Mouse (Mus musculus) hindbrain, postnatal 0 days (tissue): ENCODE data around the gene Msmp. TPM values are rescaled to one million over a fixed set of nuclear protein-coding genes. Genes with fewer than 3 reads are reported as not detected.

ENCODE experiments used
- ATAC-seq: fragments of 200-750 bp; cut with Nextera tagmentation; 2 replicates; pipeline ENCODE4 v1.8.0; 2017; ENCODE audit warnings: mild to moderate bottlenecking, moderate TSS enrichment, moderate library complexity
- DNase-seq: peaks from one replicate; pipeline ENCODE4 v3.0.0-alpha.2; 2015; ENCODE audit warnings: low spot score
- H3K27ac ChIP-seq: fragments of 300-500 bp; sonication (generic); 2 replicates; pipeline ENCODE4 v1.5.1; 2014; ENCODE audit warnings: mild to moderate bottlenecking
- H3K27me3 ChIP-seq: fragments of 300-500 bp; sonication (generic); 2 replicates; pipeline ENCODE4 v1.6.1; 2014; ENCODE audit warnings: low read length, mixed read lengths; ENCODE audit not compliant: insufficient read depth
- H3K36me3 ChIP-seq: fragments of 300-500 bp; sonication (generic); 2 replicates; pipeline ENCODE4 v1.6.1; 2014; ENCODE audit warnings: low read length, mixed read lengths; ENCODE audit not compliant: insufficient read depth
- H3K4me1 ChIP-seq: fragments of 300-500 bp; sonication (generic); 2 replicates; pipeline ENCODE4 v1.6.1; 2014; ENCODE audit warnings: antibody characterized with exemption, low read length, mixed read lengths; ENCODE audit not compliant: insufficient read depth
- H3K4me2 ChIP-seq: fragments of 300-500 bp; sonication (generic); 2 replicates; pipeline ENCODE4 v1.6.1; 2014; ENCODE audit warnings: low read depth, mild to moderate bottlenecking, low read length, moderate library complexity, mixed read lengths
- H3K4me3 ChIP-seq: fragments of 300-500 bp; sonication (generic); 2 replicates; pipeline ENCODE4 v1.5.1; 2014; ENCODE audit warnings: low read length
- H3K9ac ChIP-seq: fragments of 300-500 bp; sonication (generic); replicated peaks from 2 replicates; pipeline ENCODE4 v1.6.1; 2014; ENCODE audit warnings: mild to moderate bottlenecking, low read length, moderate library complexity, mixed read lengths
- H3K9me3 ChIP-seq: fragments of 300-500 bp; sonication (generic); 2 replicates; pipeline ENCODE4 v1.6.1; 2016; ENCODE audit warnings: low read length, mixed read lengths
- CTCF ChIP-seq: IDR thresholded peaks from 2 replicates; pipeline ENCODE4 v1.5.1; 2016; ENCODE audit warnings: antibody characterized with exemption, control low read depth, low read depth
- WGBS: fragments of 180-500 bp; shearing (Covaris S2); extraction: QIAGEN DNeasy Blood & Tissue Kit; methylation state at CpG from one replicate; pipeline ENCODE4 v1.1.7; 2014; 5-methylcytosine and 5-hydroxymethylcytosine counted together
- polyA plus RNA-seq: library from polyadenylated mRNA; unstranded; fragments of >200 nt; fragmentation: Nextera tagmentation; extraction: Ambion mirVana; gene quantifications from 2 replicates; pipeline ENCODE4 v1.2.1, GENCODE M21; 2015
- total RNA-seq: library from RNA; depleted of rRNA; stranded (reverse); fragments of >200 nt; gene quantifications from 2 replicates; pipeline ENCODE4 v1.2.3, GENCODE M21; 2014

The Msmp gene
- total and polyA plus RNA-seq, 2 experiments from 2014 or later, result 1.2 TPM; not detected in 1

- Histone ChIP-seq H3K4me2 (no peak overlapping the region), H3K36me3 (peaks cover 44% of the 10 kb centered on the region), H3K4me1 (peaks cover 4% of the 10 kb centered on the region), H3K9ac (no peak overlapping the region), H3K4me3 (no peak overlapping the region), H3K27ac (no peak overlapping the region), H3K9me3 (no peaks in the 10 kb centered on the region), H3K27me3 (no peaks in the 10 kb centered on the region)
- DNase-seq (no peak), ATAC-seq (no peak)
- WGBS, result 91% methylated on average over 5 of the region's 5 CpGs
- TF ChIP-seq CTCF, result no peak
These were observed 2.1 kb downstream of the Msmp start for GRCm38 (mm10) chr4:43582241-43582640.

- DNase-seq (no peak), ATAC-seq (no peak)
- H3K9me3 ChIP-seq, result no peaks in the 10 kb centered on the region
- H3K27me3 ChIP-seq, result no peaks in the 10 kb centered on the region
- H3K36me3 ChIP-seq, result peaks cover 44% of the 10 kb centered on the region
- no peak for TF ChIP-seq CTCF
- 93% methylated on average over 12 of the region's 12 CpGs for WGBS
- no peak overlapping the region for H3K4me3 ChIP-seq
- no peak overlapping the region for H3K4me2 ChIP-seq
- H3K27ac ChIP-seq, result no peak overlapping the region
- peaks cover 11% of the 10 kb centered on the region for H3K4me1 ChIP-seq
- H3K9ac ChIP-seq, result no peak overlapping the region
These were observed 2.9 kb downstream of the Msmp start for GRCm38 (mm10) chr4:43581381-43581780.

GRCm38 (mm10) chr4:43580721-43581120 lies 3.6 kb downstream of the Msmp start:
- Histone ChIP-seq H3K9ac (no peak overlapping the region), H3K9me3 (no peaks in the 10 kb centered on the region), H3K36me3 (peaks cover 44% of the 10 kb centered on the region), H3K27me3 (no peaks in the 10 kb centered on the region), H3K4me1 (peaks cover 11% of the 10 kb centered on the region), H3K4me3 (no peak overlapping the region), H3K4me2 (no peak overlapping the region), H3K27ac (no peak overlapping the region)
- DNase-seq, result no peak
- no peak for ATAC-seq
- 95% methylated on average over 5 of the region's 5 CpGs for WGBS
- TF ChIP-seq CTCF, result no peak

GRCm38 (mm10) chr4:43579731-43580130 lies 4.6 kb downstream of the Msmp start:
- peaks cover 44% of the 10 kb centered on the region for H3K36me3 ChIP-seq
- no peaks in the 10 kb centered on the region for H3K9me3 ChIP-seq
- peaks cover 11% of the 10 kb centered on the region for H3K4me1 ChIP-seq
- no peak for TF ChIP-seq CTCF
- H3K9ac ChIP-seq, result peak overlapping the region; percentile 71; the same call in 1 of the 2 replicates
- DNase-seq, result no peak
- H3K4me2 ChIP-seq, result peak overlapping the region; percentile 82
- H3K27me3 ChIP-seq, result no peaks in the 10 kb centered on the region
- 51% methylated on average over 6 of the region's 6 CpGs for WGBS
- peak overlapping the region; percentile 60 for H3K4me3 ChIP-seq
- no peak for ATAC-seq
- H3K27ac ChIP-seq, result no peak overlapping the region

GRCm38 (mm10) chr4:43579256-43579655 lies 5.0 kb downstream of the Msmp start:
- peaks cover 44% of the 10 kb centered on the region for H3K36me3 ChIP-seq
- H3K27me3 ChIP-seq, result no peaks in the 10 kb centered on the region
- peak overlapping the region; percentile 60 for H3K4me3 ChIP-seq
- peak overlapping the region; percentile 70; the same call in 1 of the 2 replicates for H3K27ac ChIP-seq
- ATAC-seq (peak; percentile 5; the same call in 1 of the 2 replicates), DNase-seq (no peak)
- H3K4me2 ChIP-seq, result peak overlapping the region; percentile 82
- peaks cover 11% of the 10 kb centered on the region for H3K4me1 ChIP-seq
- H3K9ac ChIP-seq, result peak overlapping the region; percentile 71
- WGBS, result 6% methylated on average over 10 of the region's 10 CpGs
- H3K9me3 ChIP-seq, result no peaks in the 10 kb centered on the region
- TF ChIP-seq CTCF, result no peak

- H3K36me3 ChIP-seq, result peaks cover 44% of the 10 kb centered on the region
- H3K4me1 ChIP-seq, result peaks cover 11% of the 10 kb centered on the region
- WGBS, result under 1% methylated on average over 70 of the region's 76 CpGs
- TF ChIP-seq CTCF, result peak; percentile 39
- no peaks in the 10 kb centered on the region for H3K27me3 ChIP-seq
- H3K9me3 ChIP-seq, result no peaks in the 10 kb centered on the region
- H3K4me3 ChIP-seq, result peak within 1 kb of the TSS; percentile 60
- peak within 1 kb of the TSS; percentile 70 for H3K27ac ChIP-seq
- peak within 1 kb of the TSS; percentile 71 for H3K9ac ChIP-seq
- peak; percentile 88 for ATAC-seq
- peak; percentile 89 for DNase-seq
- H3K4me2 ChIP-seq, result peak within 1 kb of the TSS; percentile 82
These were observed 5.7 kb downstream of the Msmp start, which contains the start of the genes Rgp1 and Gba2 for GRCm38 (mm10) chr4:43578376-43579204. Rgp1 (plus strand) TSS chr4:43578715. Gba2 (minus strand) TSS chr4:43578873.
